Mouse (Mus musculus): ENCODE data around the gene Ncor2.

The Ncor2 gene

GRCm38 (mm10) chr5:125069916-125070315 lies 109.1 kb downstream of the Ncor2 start:
- no peak for DNase-seq (ENCODE audit: low read depth in 1 of 2, low spot score in 2 of 2)

- DNase-seq (ENCODE audit: low read depth in 1 of 2, low spot score in 2 of 2): no peak
Measured at GRCm38 (mm10) chr5:125069426-125069825, 109.6 kb downstream of the Ncor2 start.

- DNase-seq (ENCODE audit: low read depth in 1 of 2, low spot score in 2 of 2): no peak
Measured at GRCm38 (mm10) chr5:125068371-125068951, 110.6 kb downstream of the Ncor2 start.

- no peak for DNase-seq (ENCODE audit: low read depth in 1 of 2, low spot score in 2 of 2)
Measured at GRCm38 (mm10) chr5:125067673-125068072, 111.3 kb downstream of the Ncor2 start.

- peak in 1 of 2 experiments; percentile 67 for DNase-seq (ENCODE audit: low read depth in 1 of 2, low spot score in 2 of 2)
Measured at GRCm38 (mm10) chr5:125066479-125067471, 112.2 kb downstream of the Ncor2 start.

GRCm38 (mm10) chr5:125063015-125063414 lies 116.0 kb downstream of the Ncor2 start:
- DNase-seq (ENCODE audit: low read depth in 1 of 2, low spot score in 2 of 2): no peak

- no peak for DNase-seq (ENCODE audit: low read depth in 1 of 2, low spot score in 2 of 2)
Measured at GRCm38 (mm10) chr5:125058267-125058668, 120.8 kb downstream of the Ncor2 start.

- DNase-seq (ENCODE audit: low read depth in 1 of 2, low spot score in 2 of 2): no peak
Measured at GRCm38 (mm10) chr5:125057555-125058266, 121.3 kb downstream of the Ncor2 start.

GRCm38 (mm10) chr5:125056696-125057554 lies 122.1 kb downstream of the Ncor2 start:
- no peak for DNase-seq (ENCODE audit: low read depth in 1 of 2, low spot score in 2 of 2)

GRCm38 (mm10) chr5:125056331-125056695 lies 122.7 kb downstream of the Ncor2 start:
- no peak for DNase-seq (ENCODE audit: low read depth in 1 of 2, low spot score in 2 of 2)

GRCm38 (mm10) chr5:125055901-125056300 lies 123.1 kb downstream of the Ncor2 start:
- no peak for DNase-seq (ENCODE audit: low read depth in 1 of 2, low spot score in 2 of 2)

- DNase-seq (ENCODE audit: low read depth in 1 of 2, low spot score in 2 of 2): no peak
Measured at GRCm38 (mm10) chr5:125053661-125054060, 125.4 kb downstream of the Ncor2 start.

GRCm38 (mm10) chr5:125052603-125053488 lies 126.2 kb downstream of the Ncor2 start:
- DNase-seq (ENCODE audit: low read depth in 1 of 2, low spot score in 2 of 2): peak in 1 of 2 experiments; percentile 59

- peak; percentile 52 to 76 for DNase-seq (ENCODE audit: low read depth in 1 of 2, low spot score in 2 of 2)
Measured at GRCm38 (mm10) chr5:125052237-125052602, 126.8 kb downstream of the Ncor2 start.

GRCm38 (mm10) chr5:125049481-125049880 lies 129.5 kb downstream of the Ncor2 start:
- no peak for DNase-seq (ENCODE audit: low read depth in 1 of 2, low spot score in 2 of 2)

GRCm38 (mm10) chr5:125046436-125046835 lies 132.6 kb downstream of the Ncor2 start:
- no peak for DNase-seq (ENCODE audit: low read depth in 1 of 2, low spot score in 2 of 2)

GRCm38 (mm10) chr5:125045202-125045601 lies 133.8 kb downstream of the Ncor2 start:
- DNase-seq (ENCODE audit: low read depth in 1 of 2, low spot score in 2 of 2): no peak

GRCm38 (mm10) chr5:125043448-125043847 lies 135.6 kb downstream of the Ncor2 start:
- no peak for DNase-seq (ENCODE audit: low read depth in 1 of 2, low spot score in 2 of 2)

- no peak for DNase-seq (ENCODE audit: low read depth in 1 of 2, low spot score in 2 of 2)
Measured at GRCm38 (mm10) chr5:125041578-125041977, 137.4 kb downstream of the Ncor2 start.

- no peak for DNase-seq (ENCODE audit: low read depth in 1 of 2, low spot score in 2 of 2)
Measured at GRCm38 (mm10) chr5:125040128-125040584, 138.9 kb downstream of the Ncor2 start.
